In genomic region chr16:52452477-52452831, GRCm38 (mm10) we compare ENCODE assay signal across 8 mouse cellular contexts. TPM values are rescaled to one million over a fixed set of nuclear protein-coding genes. Genes with fewer than 3 reads are reported as not detected.
DNase-seq lines count a peak whose midpoint lies in the region; ATAC-seq lines count a peak whose summit lies in the region.

No protein-coding gene starts in this region.

- WGBS in hindbrain, embryonic 14.5 days, result 0% methylated on average over 26 of the region's 26 CpGs

- DNase-seq in cerebellum, adult 11 months, result peak; percentile 21
- no peak for DNase-seq in cerebellum, adult 11-12 months
- peak; percentile 19 for DNase-seq in right cerebral cortex, postnatal 14 days
- no peak for DNase-seq in right cerebral cortex, postnatal 36 days (ENCODE audit: low spot score in 2 of 2)
- DNase-seq in hindbrain, embryonic 14.5 days (ENCODE audit: low spot score), result no peak
- no peak for DNase-seq in adrenal gland, postnatal 14 days

- peaks cover 10% of the 10 kb centered on the region for H3K4me1 ChIP-seq in hindbrain, embryonic 14.5 days (replicated peaks; ENCODE audit: control insufficient read depth, insufficient read depth, low read length)

- H3K36me3 ChIP-seq in hindbrain, embryonic 14.5 days (replicated peaks; ENCODE audit: control insufficient read depth, insufficient read depth), result no peaks in the 10 kb centered on the region

- no peak; the same call in 1 of the 2 replicates for ATAC-seq in hindbrain, embryonic 14.5 days (ENCODE audit: low FRiP score)
- 0 out of 2 replicates have a peak, but pooled peaks have one; percentile 2 for ATAC-seq in megakaryocyte, adult 5-6 weeks (ENCODE audit: poor library complexity, severe bottlenecking)
- ATAC-seq in granulocyte monocyte progenitor cell, adult 5-6 weeks (replicated peaks; ENCODE audit: poor library complexity, severe bottlenecking), result no peak

- peak overlapping the region; percentile 68 for H3K9ac ChIP-seq in hindbrain, embryonic 14.5 days

- peak overlapping the region; percentile 64 for H3K4me3 ChIP-seq in hindbrain, embryonic 14.5 days (replicated peaks; ENCODE audit: low read length)

- H3K27ac ChIP-seq in hindbrain, embryonic 14.5 days, result peak overlapping the region; percentile 65

- peak overlapping the region; percentile 91 for H3K4me2 ChIP-seq in hindbrain, embryonic 14.5 days (replicated peaks)

- no peaks in the 10 kb centered on the region for H3K9me3 ChIP-seq in hindbrain, embryonic 14.5 days (ENCODE audit: control insufficient read depth, low read length)

- H3K27me3 ChIP-seq in hindbrain, embryonic 14.5 days (ENCODE audit: control insufficient read depth, insufficient read depth, low read length), result no peaks in the 10 kb centered on the region

RNA-seq across cellular contexts. Expression of gene Alcam, which starts 1.4 kb away (rescaled TPM):
- 63.5 and 69.7 TPM in 2 replicates for polyA plus RNA-seq in hindbrain, embryonic 14.5 days (2014; fragmentation: Nextera tagmentation; extraction: Ambion mirVana)
- 35.6 and 36.5 TPM in 2 replicates for total RNA-seq in megakaryocyte, adult 5-6 weeks (2015)
- total RNA-seq in megakaryocyte, adult 5-6 weeks (2017), result 63.1 and 63.2 TPM in 2 replicates
- total RNA-seq in granulocyte monocyte progenitor cell, adult 5-6 weeks (2014; fragmentation: Nextera tagmentation), result 10.9 and 28.9 TPM in 2 replicates
- total RNA-seq in granulocyte monocyte progenitor cell, adult 5-6 weeks (2017), result 45.0 and 45.8 TPM in 2 replicates
- total RNA-seq in adrenal gland, postnatal 14 days (2021), result 37.9 and 43.7 TPM in 2 replicates

Comparison
In these comparisons a context has a peak if more than half of its experiments do, and no peak if none do; other contexts are left out.
1. DNase-seq: peak in cerebellum, adult 11 months (single experiment) and right cerebral cortex, postnatal 14 days (single experiment); none in cerebellum, adult 11-12 months (single experiment), right cerebral cortex, postnatal 36 days (0 of 2), hindbrain, embryonic 14.5 days (single experiment) and adrenal gland, postnatal 14 days (single experiment).